Mouse (Mus musculus) hindbrain, postnatal 0 days (tissue): ENCODE data around the gene Kif3b. TPM values are rescaled to one million over a fixed set of nuclear protein-coding genes. Genes with fewer than 3 reads are reported as not detected.

ENCODE experiments used
- ATAC-seq: fragments of 200-750 bp; cut with Nextera tagmentation; 2 replicates; pipeline ENCODE4 v1.8.0; 2017; ENCODE audit warnings: mild to moderate bottlenecking, moderate TSS enrichment, moderate library complexity
- DNase-seq: peaks from one replicate; pipeline ENCODE4 v3.0.0-alpha.2; 2015; ENCODE audit warnings: low spot score
- H3K27ac ChIP-seq: fragments of 300-500 bp; sonication (generic); 2 replicates; pipeline ENCODE4 v1.5.1; 2014; ENCODE audit warnings: mild to moderate bottlenecking
- H3K27me3 ChIP-seq: fragments of 300-500 bp; sonication (generic); 2 replicates; pipeline ENCODE4 v1.6.1; 2014; ENCODE audit warnings: low read length, mixed read lengths; ENCODE audit not compliant: insufficient read depth
- H3K36me3 ChIP-seq: fragments of 300-500 bp; sonication (generic); 2 replicates; pipeline ENCODE4 v1.6.1; 2014; ENCODE audit warnings: low read length, mixed read lengths; ENCODE audit not compliant: insufficient read depth
- H3K4me1 ChIP-seq: fragments of 300-500 bp; sonication (generic); 2 replicates; pipeline ENCODE4 v1.6.1; 2014; ENCODE audit warnings: antibody characterized with exemption, low read length, mixed read lengths; ENCODE audit not compliant: insufficient read depth
- H3K4me2 ChIP-seq: fragments of 300-500 bp; sonication (generic); 2 replicates; pipeline ENCODE4 v1.6.1; 2014; ENCODE audit warnings: low read depth, mild to moderate bottlenecking, low read length, moderate library complexity, mixed read lengths
- H3K4me3 ChIP-seq: fragments of 300-500 bp; sonication (generic); 2 replicates; pipeline ENCODE4 v1.5.1; 2014; ENCODE audit warnings: low read length
- H3K9ac ChIP-seq: fragments of 300-500 bp; sonication (generic); replicated peaks from 2 replicates; pipeline ENCODE4 v1.6.1; 2014; ENCODE audit warnings: mild to moderate bottlenecking, low read length, moderate library complexity, mixed read lengths
- H3K9me3 ChIP-seq: fragments of 300-500 bp; sonication (generic); 2 replicates; pipeline ENCODE4 v1.6.1; 2016; ENCODE audit warnings: low read length, mixed read lengths
- CTCF ChIP-seq: IDR thresholded peaks from 2 replicates; pipeline ENCODE4 v1.5.1; 2016; ENCODE audit warnings: antibody characterized with exemption, control low read depth, low read depth
- WGBS: fragments of 180-500 bp; shearing (Covaris S2); extraction: QIAGEN DNeasy Blood & Tissue Kit; methylation state at CpG from one replicate; pipeline ENCODE4 v1.1.7; 2014; 5-methylcytosine and 5-hydroxymethylcytosine counted together
- polyA plus RNA-seq: library from polyadenylated mRNA; unstranded; fragments of >200 nt; fragmentation: Nextera tagmentation; extraction: Ambion mirVana; gene quantifications from 2 replicates; pipeline ENCODE4 v1.2.1, GENCODE M21; 2015
- total RNA-seq: library from RNA; depleted of rRNA; stranded (reverse); fragments of >200 nt; gene quantifications from 2 replicates; pipeline ENCODE4 v1.2.3, GENCODE M21; 2014

Kif3b gene
- total and polyA plus RNA-seq, 2 experiments from 2014 or later: 17.6 to 38.1 TPM

DNA sequence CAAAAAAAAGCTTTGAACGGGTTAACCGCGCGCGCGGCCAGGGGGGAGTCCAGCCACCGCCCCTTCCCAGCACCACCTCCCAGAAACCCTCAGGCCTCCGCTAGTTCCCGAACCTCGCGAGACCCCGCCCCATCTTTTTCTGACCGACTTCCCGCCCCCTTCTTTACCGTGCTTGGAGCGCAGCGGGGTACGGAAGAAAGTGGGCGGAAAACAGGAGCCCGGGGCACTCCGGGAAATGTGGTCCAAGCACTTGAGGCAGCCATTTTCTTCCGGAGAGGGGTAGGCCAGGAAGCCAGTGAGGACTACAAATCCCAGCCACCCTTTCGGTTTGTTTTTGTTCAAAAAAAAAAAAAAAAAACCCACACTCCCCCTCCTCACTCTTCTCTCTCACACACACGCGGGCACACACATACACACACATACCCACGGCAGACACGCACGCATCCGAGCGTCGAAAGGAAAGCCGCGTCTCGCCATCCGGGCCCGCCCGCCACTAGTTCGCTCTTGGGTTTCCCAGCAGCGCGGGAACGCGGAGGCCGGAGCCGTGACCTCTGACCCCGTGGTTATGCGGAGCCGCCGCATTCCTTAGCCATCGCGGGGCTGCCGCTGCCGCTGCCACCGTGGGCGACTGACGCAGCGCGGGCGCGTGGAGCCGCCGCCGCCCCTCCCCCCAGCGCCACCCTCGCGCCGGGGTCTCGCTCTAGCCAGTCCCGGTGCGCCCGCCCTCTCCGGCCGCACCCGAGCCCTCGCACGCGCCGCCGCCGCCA lies 54.4 kb downstream of the Kif3b start, which contains the start of gene Asxl1:
Asxl1 (plus strand) TSS at position 376 of the 767 bp plus-strand sequence.
- no peaks in the 10 kb centered on the region for H3K27me3 ChIP-seq
- ATAC-seq: peak; percentile 99
- H3K4me1 ChIP-seq: peaks cover 11% of the 10 kb centered on the region
- peak within 1 kb of the TSS; percentile 98 for H3K9ac ChIP-seq
- DNase-seq: peak; percentile 99
- H3K9me3 ChIP-seq: no peaks in the 10 kb centered on the region
- peak within 1 kb of the TSS; percentile 79 for H3K4me2 ChIP-seq
- peak within 1 kb of the TSS; percentile 98 for H3K27ac ChIP-seq
- H3K36me3 ChIP-seq: no peaks in the 10 kb centered on the region
- no peak for TF ChIP-seq CTCF
- under 1% methylated on average over 71 of the region's 79 CpGs for WGBS
- peak within 1 kb of the TSS; percentile 87 for H3K4me3 ChIP-seq

DNA sequence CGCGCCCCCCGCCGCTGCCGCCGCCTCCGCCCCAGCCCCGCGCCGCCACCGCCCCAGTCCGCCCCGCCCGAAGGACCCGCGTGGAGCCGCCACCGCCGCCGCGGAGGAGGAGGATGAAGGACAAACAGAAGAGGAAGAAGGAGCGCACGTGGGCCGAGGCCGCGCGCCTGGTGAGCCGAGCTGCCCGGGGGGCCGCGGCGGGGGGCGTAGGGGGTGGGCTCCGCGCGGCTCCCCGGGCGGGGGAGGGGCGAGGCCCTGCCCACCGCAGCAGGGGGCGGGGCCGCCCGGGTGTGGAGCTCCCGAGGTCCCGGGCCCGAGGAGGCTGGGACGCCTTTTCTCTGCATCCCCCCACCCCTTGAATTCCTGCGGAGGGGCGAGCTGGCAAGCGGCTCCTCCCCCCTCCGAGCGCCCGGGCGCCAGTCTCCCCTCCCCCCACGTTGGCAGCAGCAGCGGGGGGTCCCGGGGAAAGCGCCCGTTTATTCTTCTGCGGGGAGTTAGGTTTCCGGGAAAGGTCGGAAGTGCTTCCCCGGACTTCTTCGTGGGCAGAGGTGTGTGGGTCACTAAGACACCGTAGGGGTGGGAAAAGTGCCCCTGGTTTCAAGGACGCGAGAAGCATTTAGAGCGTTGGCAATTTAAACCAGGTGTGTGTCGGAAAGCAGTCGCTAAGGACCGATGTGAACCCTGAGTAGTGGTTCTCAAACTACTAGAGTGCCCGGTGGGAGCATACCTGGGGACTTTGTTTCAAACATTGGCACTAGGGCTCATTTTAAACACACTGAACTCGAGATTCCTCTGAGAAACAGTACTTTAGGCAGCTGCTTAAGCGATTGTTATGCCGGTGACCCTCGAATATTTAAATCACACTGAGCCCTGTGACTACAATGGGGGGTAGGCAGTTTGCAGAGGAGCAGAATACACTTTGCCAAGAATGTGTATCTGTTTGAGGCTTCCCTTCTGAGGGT lies 55.3 kb downstream of the Kif3b start:
- peak overlapping the region; percentile 87 for H3K4me3 ChIP-seq
- no peaks in the 10 kb centered on the region for H3K36me3 ChIP-seq
- no peak for ATAC-seq
- H3K4me1 ChIP-seq: peaks cover 11% of the 10 kb centered on the region
- H3K9ac ChIP-seq: peak overlapping the region; percentile 98
- H3K27ac ChIP-seq: peak overlapping the region; percentile 98
- DNase-seq: peak; percentile 77
- TF ChIP-seq CTCF: no peak
- 0% methylated on average over 32 of the region's 76 CpGs for WGBS
- H3K4me2 ChIP-seq: peak overlapping the region; percentile 79
- no peaks in the 10 kb centered on the region for H3K9me3 ChIP-seq
- no peaks in the 10 kb centered on the region for H3K27me3 ChIP-seq

DNA sequence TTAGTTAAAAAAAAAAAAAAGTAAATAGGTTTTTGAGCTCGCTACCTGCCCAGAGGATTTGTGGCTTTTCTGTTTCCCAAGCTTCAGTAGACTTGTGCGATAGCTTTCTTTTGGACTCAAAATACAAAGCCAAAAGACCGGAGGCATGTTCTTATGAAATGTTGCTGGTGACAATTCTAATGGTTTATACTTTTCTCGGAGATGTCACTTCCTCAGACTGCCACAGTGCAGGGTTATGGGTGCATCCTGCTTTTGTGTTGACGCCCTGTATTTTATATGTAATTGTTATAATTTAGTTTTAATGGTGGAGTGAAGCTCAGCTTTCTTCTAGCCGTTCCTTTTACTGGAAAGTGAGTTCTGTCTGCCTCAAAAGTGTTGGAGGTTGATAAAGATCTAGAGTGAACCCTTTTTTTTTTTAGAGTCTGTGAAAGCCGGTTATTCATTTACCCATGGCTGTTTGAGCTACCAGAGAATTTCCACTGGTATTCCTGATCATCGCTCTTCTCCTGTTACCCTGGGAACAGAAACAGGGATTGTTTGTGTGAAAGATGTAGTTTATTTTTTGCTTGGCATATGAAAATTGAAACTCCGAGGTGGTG lies 56.1 kb downstream of the Kif3b start:
- H3K27ac ChIP-seq: peak overlapping the region; percentile 98; the same call in 1 of the 2 replicates
- peaks cover 11% of the 10 kb centered on the region for H3K4me1 ChIP-seq
- DNase-seq (no peak), ATAC-seq (no peak)
- peak overlapping the region; percentile 98 for H3K9ac ChIP-seq
- peak overlapping the region; percentile 79 for H3K4me2 ChIP-seq
- no peak for TF ChIP-seq CTCF
- H3K4me3 ChIP-seq: peak overlapping the region; percentile 87
- WGBS: 5% methylated on average over 9 of the region's 9 CpGs
- no peaks in the 10 kb centered on the region for H3K9me3 ChIP-seq
- no peaks in the 10 kb centered on the region for H3K27me3 ChIP-seq
- no peaks in the 10 kb centered on the region for H3K36me3 ChIP-seq

- H3K27me3 ChIP-seq: no peaks in the 10 kb centered on the region
- H3K4me1 ChIP-seq: peaks cover 11% of the 10 kb centered on the region
- TF ChIP-seq CTCF: no peak
- ATAC-seq (no peak), DNase-seq (no peak)
- peak overlapping the region; percentile 79 for H3K4me2 ChIP-seq
- no peak overlapping the region for H3K27ac ChIP-seq
- peaks cover 7% of the 10 kb centered on the region; the same call in 1 of the 2 replicates for H3K36me3 ChIP-seq
- no peaks in the 10 kb centered on the region for H3K9me3 ChIP-seq
- 45% methylated on average over 6 of the region's 6 CpGs for WGBS
- H3K4me3 ChIP-seq: peak overlapping the region; percentile 87; the same call in 1 of the 2 replicates
- no peak overlapping the region for H3K9ac ChIP-seq
Measured at GRCm38 (mm10) chr2:153348100-153348831, 57.1 kb downstream of the Kif3b start.

DNA sequence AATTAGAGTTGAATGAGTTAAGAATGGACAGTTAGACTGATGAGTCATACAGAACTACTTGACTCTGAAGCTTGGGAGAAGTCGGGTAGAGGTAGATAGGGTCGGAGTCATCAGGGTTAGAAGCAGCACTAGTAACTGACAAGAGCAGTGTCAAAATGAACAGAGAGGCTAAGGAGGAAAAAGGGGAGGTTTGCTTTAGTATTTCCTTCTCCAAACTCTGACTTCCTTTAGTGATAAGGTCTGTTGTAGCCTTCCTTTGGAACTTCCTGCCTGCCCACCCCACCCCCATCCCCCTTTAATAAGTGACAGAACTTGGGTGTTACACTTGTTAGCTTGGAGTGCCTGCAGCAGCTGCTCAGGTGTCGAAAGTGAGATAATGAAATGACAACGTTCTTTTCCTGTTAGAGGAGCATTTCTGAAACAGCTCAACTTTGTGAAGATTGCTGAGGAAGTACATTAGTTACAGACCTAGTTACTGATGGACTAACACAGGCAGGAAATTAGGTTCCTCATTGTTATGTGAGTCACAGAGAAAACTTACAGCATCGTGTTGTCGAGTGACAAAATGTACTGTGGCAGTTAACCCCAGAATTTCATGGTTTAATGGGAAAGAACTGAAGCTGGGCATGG lies 59.5 kb downstream of the Kif3b start:
- 37% methylated on average over 6 of the region's 6 CpGs for WGBS
- no peak for TF ChIP-seq CTCF
- no peak overlapping the region for H3K4me3 ChIP-seq
- no peak for ATAC-seq
- H3K36me3 ChIP-seq: peaks cover 15% of the 10 kb centered on the region; the same call in 1 of the 2 replicates
- no peak overlapping the region for H3K9ac ChIP-seq
- 0 out of 2 replicates have a peak overlapping the region, but pooled peaks have one; percentile 8 for H3K4me2 ChIP-seq
- peaks cover 6% of the 10 kb centered on the region; the same call in 1 of the 2 replicates for H3K4me1 ChIP-seq
- H3K27ac ChIP-seq: peak overlapping the region; percentile 27; the same call in 1 of the 2 replicates
- no peaks in the 10 kb centered on the region for H3K9me3 ChIP-seq
- DNase-seq: no peak
- H3K27me3 ChIP-seq: no peaks in the 10 kb centered on the region
